7 mouse cellular contexts compared by ENCODE assay signal in genomic region chr8:84936962-84937546, GRCm38 (mm10). TPM values are rescaled to one million over a fixed set of nuclear protein-coding genes. Genes with fewer than 3 reads are reported as not detected.
A peak's percentile ranks its signal among the peaks of the same experiment; 100 is the strongest.
DNase-seq lines count a peak whose midpoint lies in the region; ATAC-seq and TF ChIP-seq lines count a peak whose summit lies in the region.

TSS of gene Mast1 (minus strand) at chr8:84937359.

- peak within 1 kb of the TSS; percentile 71 for H3K9ac ChIP-seq in ES-E14 (ENCODE audit: insufficient read depth, low read depth, low read length, poor library complexity, severe bottlenecking)
- no peak within 1 kb of the TSS for H3K9ac ChIP-seq in embryonic facial prominence, embryonic 15.5 days

- in situ Hi-C loops in ES-E14 (cut with MboI; ENCODE audit: low sequenced_read_pairs in 2 of 2, unreplicated experiment in 2 of 2), result no loop called here

- H3K4me3 ChIP-seq in ES-E14 (ENCODE audit: insufficient read depth in 1 of 2, low read depth in 1 of 2, low read length in 2 of 2, poor library complexity in 1 of 2, severe bottlenecking in 1 of 2), result peak within 1 kb of the TSS; percentile 83 to 86
- peak within 1 kb of the TSS; percentile 38 for H3K4me3 ChIP-seq in embryonic facial prominence, embryonic 15.5 days (replicated peaks)

- DNase-seq in ES-E14 (ENCODE audit: low read depth, low spot score), result no peak
- peak; percentile 70 to 85 for DNase-seq in adrenal gland, postnatal 36 days
- DNase-seq in heart, postnatal 4 days, result peak; percentile 71
- peak; percentile 79 to 87 for DNase-seq in layer of hippocampus, postnatal 10 days (ENCODE audit: low spot score in 2 of 2)
- DNase-seq in lung, postnatal 10 days, result peak; percentile 69
- peak; percentile 57 for DNase-seq in retina, postnatal 7 days (ENCODE audit: low read depth, low spot score)

- peak within 1 kb of the TSS; percentile 66 for H3K4me2 ChIP-seq in embryonic facial prominence, embryonic 15.5 days (replicated peaks)

- H3K36me3 ChIP-seq in ES-E14 (ENCODE audit: control insufficient read depth, insufficient read depth, low read length, poor library complexity, severe bottlenecking), result no peaks in the 10 kb centered on the region
- H3K36me3 ChIP-seq in embryonic facial prominence, embryonic 15.5 days, result no peaks in the 10 kb centered on the region

- H3K27ac ChIP-seq in ES-E14 (ENCODE audit: insufficient read depth, low read depth, low read length, poor library complexity, severe bottlenecking), result no peak within 1 kb of the TSS
- no peak within 1 kb of the TSS for H3K27ac ChIP-seq in embryonic facial prominence, embryonic 15.5 days (replicated peaks)

- under 1% methylated on average over 50 of the region's 50 CpGs for WGBS in embryonic facial prominence, embryonic 15.5 days

- ATAC-seq in embryonic facial prominence, embryonic 15.5 days (ENCODE audit: insufficient number of reproducible peaks, low FRiP score, low TSS enrichment, low read depth), result no peak; the same call in 1 of the 2 replicates

- H3K27me3 ChIP-seq in embryonic facial prominence, embryonic 15.5 days, result peaks cover 64% of the 10 kb centered on the region

- no peaks in the 10 kb centered on the region for H3K9me3 ChIP-seq in ES-E14 (ENCODE audit: control insufficient read depth, insufficient read depth, low read depth, low read length)
- no peaks in the 10 kb centered on the region for H3K9me3 ChIP-seq in embryonic facial prominence, embryonic 15.5 days (replicated peaks)

- H3K4me1 ChIP-seq in ES-E14 (ENCODE audit: control insufficient read depth in 2 of 2, insufficient read depth in 2 of 2, low read length in 2 of 2, poor library complexity in 1 of 2), result peaks cover 0 to 4% of the 10 kb centered on the region in 2 experiments; a peak in 1 of 4 replicates
- peaks cover 14% of the 10 kb centered on the region for H3K4me1 ChIP-seq in embryonic facial prominence, embryonic 15.5 days

TF ChIP-seq in ES-E14, 5 proteins besides CTCF, POLR2A, EP300 and RAD21:
- no peak for TF ChIP-seq MAFK (IDR thresholded peaks at IDR 0.05; ENCODE audit: insufficient read depth, low read depth, low read length)
- TF ChIP-seq HCFC1 (IDR thresholded peaks at IDR 0.05; ENCODE audit: borderline replicate concordance, insufficient read depth, low read length), result 0 out of 2 replicates have a peak, but pooled peaks have one; percentile 35
- no peak for TF ChIP-seq CHD2 (IDR thresholded peaks at IDR 0.05; ENCODE audit: low read depth, low read length)
- TF ChIP-seq ZNF384 (IDR thresholded peaks at IDR 0.05; ENCODE audit: low read depth, low read length), result no peak
TF ChIP-seq in ES-E14: peak in this region for 1.

RNA-seq across cellular contexts. Expression of gene Mast1, which starts in this region (rescaled TPM):
- 1.4 and 2.5 TPM in 2 replicates for total RNA-seq in ES-E14 (2012; rRNA removed)
- total RNA-seq in adrenal gland, postnatal 36 days (2021), result 1 to 10 TPM; 1.0 to 1.3 TPM
- polyA plus RNA-seq in embryonic facial prominence, embryonic 15.5 days (2015; fragmentation: Nextera tagmentation; extraction: Ambion mirVana), result 1.9 and 2.2 TPM in 2 replicates
- under 1 TPM; 0.09 to 0.24 TPM for total RNA-seq in heart, postnatal 4 days (2021)
- total RNA-seq in layer of hippocampus, postnatal 10 days (2021), result 100 to 1,000 TPM; 162 to 169 TPM

Comparison
In these comparisons a context has a peak if more than half of its experiments do, and no peak if none do; other contexts are left out.
1. RNA of gene Mast1 (total RNA-seq): 162 to 169 TPM in layer of hippocampus, postnatal 10 days; 1.4 to 2.5 TPM in ES-E14, 1.0 to 1.3 TPM in adrenal gland, postnatal 36 days and 0.09 to 0.24 TPM in heart, postnatal 4 days; every median in the first group is over 10 times any median in the second.
2. Peak in DNase-seq in heart, postnatal 4 days; RNA of the gene not detected or under 1 TPM.